In the genomic region with DNA sequence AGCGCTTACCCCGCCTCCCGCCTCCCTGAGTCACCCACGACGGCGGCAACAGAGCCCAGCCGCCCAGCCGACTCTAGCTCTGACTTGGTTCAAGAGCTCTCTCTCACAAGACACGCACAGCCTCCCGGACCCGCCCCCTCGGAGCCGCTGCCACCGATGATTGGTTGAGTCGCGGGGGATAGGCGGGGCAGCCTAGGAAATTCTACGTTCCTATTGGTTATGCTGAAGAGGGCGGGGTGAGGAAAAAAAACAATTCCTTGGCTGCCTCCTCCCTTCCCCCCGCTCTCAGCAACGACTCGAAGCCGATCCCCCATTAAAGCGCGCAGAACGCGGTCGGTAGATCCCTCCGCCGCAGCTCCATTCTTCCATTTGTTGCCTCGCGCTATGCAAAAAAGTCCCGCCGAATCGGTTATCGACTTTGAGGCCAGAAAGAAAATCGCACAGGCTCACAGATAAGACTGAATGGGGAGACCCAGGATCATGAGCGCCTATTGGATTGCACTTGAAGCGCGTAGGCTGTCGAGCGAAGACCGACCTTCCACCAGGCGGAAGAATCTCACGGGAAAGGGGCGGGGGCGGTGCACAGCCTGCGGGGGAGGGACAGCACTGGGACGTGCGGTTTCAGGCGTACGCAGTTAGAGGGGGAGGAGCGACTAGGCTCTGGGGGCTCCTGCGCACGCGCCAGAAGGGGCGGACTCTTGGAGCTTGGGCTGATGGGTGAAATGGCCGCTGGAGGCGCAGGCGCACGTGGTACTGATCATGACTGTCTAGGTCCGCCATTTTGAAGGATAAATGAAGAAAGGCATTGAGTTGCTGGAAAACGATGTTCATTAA, we compare ENCODE assay signal across 8 mouse cellular contexts. TPM values are rescaled to one million over a fixed set of nuclear protein-coding genes. Genes with fewer than 3 reads are reported as not detected.
DNase-seq lines count a peak whose midpoint lies in the region; ATAC-seq lines count a peak whose summit lies in the region.

Gene Kdm3a, minus strand, starts transcription at position 162 of the 834 bp plus-strand sequence.

- DNase-seq in adrenal gland, adult (ENCODE audit: inconsistent age in 2 of 2, low spot score in 1 of 2) = peak; percentile 99 to 100
- DNase-seq in embryo, embryonic 10.5 days (ENCODE audit: low spot score) = peak; percentile 98
- peak; percentile 99 for DNase-seq in gastrocnemius, postnatal 14 days
- DNase-seq in left cerebral cortex, postnatal 10 days (ENCODE audit: extremely low spot score in 1 of 2, low spot score in 2 of 2) = peak; percentile 98 to 99
- peak; percentile 97 for DNase-seq in right cerebral cortex, postnatal 25 days
- peak; percentile 98 for DNase-seq in urinary bladder, postnatal 4 days (ENCODE audit: low spot score in 2 of 2)

- peak; percentile 90 for ATAC-seq in inflammation-experienced regulatory T-cells, adult 6 months
- peak; percentile 96 for ATAC-seq in megakaryocyte-erythroid progenitor cell, adult 5-6 weeks (replicated peaks; ENCODE audit: low FRiP score, low TSS enrichment, poor library complexity, severe bottlenecking)

- intact Hi-C loops in gastrocnemius, postnatal 14 days (cut with DNase I; ENCODE audit: low total_unique reads) = no loop called here
- intact Hi-C loops in left cerebral cortex, postnatal 10 days (cut with DNase I) = loop anchor here (5.0 kb wide), 2 partner anchors 74 to 169 kb away; partner anchors contain the start of gene Reep1

RNA-seq across cellular contexts. Expression of gene Kdm3a, which starts in this region (rescaled TPM):
- 10 to 100 TPM; 10.1 to 17.0 TPM for total RNA-seq in gastrocnemius, postnatal 14 days (2021)
- 10 to 100 TPM; 43.1 to 68.4 (median 46.4) TPM for polyA plus RNA-seq in inflammation-experienced regulatory T-cells, adult 6 months (2017; shearing (Covaris generic))
- 10 to 100 TPM; 25.5 to 29.9 TPM for total RNA-seq in left cerebral cortex, postnatal 10 days (2021)
- total RNA-seq in megakaryocyte-erythroid progenitor cell, adult 5-6 weeks (2014; fragmentation: Nextera tagmentation) = 43.2 and 44.9 TPM in 2 replicates
- total RNA-seq in megakaryocyte-erythroid progenitor cell, adult 5-6 weeks (2017) = 24.1 and 30.4 TPM in 2 replicates

Comparison
In these comparisons a context has a peak if more than half of its experiments do, and no peak if none do; other contexts are left out.
1. Peak in every context shown above with its lines: DNase-seq and ATAC-seq.